Mouse (Mus musculus) liver, embryonic 14.5 days (tissue): ENCODE results near the gene Tns3.

Source experiments
- CTCF ChIP-seq: IDR thresholded peaks from 2 replicates; pipeline ENCODE4 v1.5.1; 2016; ENCODE audit warnings: antibody characterized with exemption, low read depth, control low read depth
- EP300 ChIP-seq: IDR thresholded peaks from 2 replicates; pipeline ENCODE4 v1.6.1; 2016; ENCODE audit warnings: antibody characterized with exemption, low read depth

DNA sequence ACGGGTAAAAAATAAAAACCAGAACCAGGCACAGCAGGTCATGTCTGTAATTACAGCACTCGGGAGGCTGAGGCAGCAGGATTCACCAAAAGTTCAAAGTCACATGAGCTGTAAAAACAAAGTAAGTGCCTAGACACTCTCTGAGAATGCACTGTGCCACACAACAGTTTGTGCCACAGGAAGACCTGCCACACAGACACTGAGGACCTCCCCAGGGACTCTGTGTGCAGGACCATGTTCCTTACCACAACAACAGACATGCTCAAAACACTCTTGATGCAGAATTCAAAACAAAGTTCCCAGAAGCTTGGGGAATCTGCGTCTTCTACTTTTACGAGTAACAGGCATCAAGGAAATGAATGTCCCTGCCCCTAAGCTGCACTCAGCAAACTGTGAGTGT is 3.4 kb downstream of the Tns3 start:
- TF ChIP-seq CTCF (no peak), EP300 (no peak)
